Mouse (Mus musculus) layer of hippocampus, adult 11-12 months (tissue): Measurements from ENCODE around the gene Pck2.

Experiments
- DNase-seq: peaks from one replicate; pipeline ENCODE4 v3.0.0; 2022; ENCODE audit warnings: low spot score

The Pck2 gene

DNA sequence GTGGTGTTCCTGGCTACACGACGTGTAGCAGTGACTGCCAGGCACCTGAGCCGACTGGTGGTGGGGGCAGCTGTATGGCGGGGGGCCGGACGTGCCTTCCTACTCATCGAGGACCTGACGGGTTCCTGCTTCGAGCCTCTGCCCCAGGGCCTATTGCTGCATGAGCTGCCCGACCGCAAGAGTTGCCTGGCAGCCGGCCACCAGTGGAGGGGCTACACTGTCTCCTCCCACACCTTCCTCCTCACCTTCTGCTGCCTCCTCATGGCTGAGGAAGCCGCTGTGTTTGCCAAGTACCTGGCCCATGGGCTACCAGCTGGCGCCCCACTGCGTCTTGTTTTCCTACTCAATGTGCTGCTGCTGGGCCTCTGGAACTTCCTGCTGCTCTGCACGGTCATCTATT is 36.3 kb downstream of the Pck2 start:
- peak; percentile 55 for DNase-seq

DNA sequence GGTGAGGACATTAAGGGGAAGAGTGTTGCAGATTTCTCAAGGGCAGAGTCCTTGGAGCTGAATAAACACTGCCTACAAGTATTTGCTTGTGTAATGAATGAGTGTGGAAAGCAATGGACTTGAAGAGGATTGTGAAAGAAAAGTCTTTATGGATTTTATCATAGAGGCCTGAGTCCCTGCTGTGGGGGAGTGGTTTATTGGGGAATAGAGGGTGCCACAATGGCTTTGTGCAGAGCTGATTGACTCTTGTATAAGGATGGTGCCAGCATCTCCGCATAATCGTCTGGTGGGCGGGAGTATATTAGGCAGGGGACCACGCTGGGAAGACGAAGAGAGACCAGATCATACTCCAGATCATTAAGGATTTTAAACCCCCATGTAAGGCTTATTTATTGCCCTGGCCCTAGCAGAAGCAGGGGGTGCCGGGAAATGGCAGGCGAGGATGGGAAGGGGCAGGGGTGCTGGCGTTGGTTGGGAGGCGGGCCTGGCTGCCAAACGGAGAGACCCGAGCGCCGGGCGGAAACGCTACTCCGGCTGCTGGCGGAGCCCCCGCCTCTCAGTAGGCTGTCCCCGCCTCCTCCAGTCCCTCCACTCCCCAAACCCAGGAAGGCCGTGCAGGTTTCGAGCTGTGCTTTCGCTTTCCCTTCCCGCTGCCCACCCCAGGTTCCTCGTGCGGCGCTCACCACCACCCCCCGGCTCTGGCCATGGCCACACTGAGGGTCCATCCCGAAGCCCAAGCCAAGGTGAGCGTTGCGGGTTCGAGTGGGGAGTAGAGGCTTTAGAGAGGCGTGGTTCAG is 38.0 kb downstream of the Pck2 start, which contains the start of gene Psme1:
Psme1 (plus strand) TSS at position 253 of the 797 bp plus-strand sequence.
- peak; percentile 69 for DNase-seq

DNA sequence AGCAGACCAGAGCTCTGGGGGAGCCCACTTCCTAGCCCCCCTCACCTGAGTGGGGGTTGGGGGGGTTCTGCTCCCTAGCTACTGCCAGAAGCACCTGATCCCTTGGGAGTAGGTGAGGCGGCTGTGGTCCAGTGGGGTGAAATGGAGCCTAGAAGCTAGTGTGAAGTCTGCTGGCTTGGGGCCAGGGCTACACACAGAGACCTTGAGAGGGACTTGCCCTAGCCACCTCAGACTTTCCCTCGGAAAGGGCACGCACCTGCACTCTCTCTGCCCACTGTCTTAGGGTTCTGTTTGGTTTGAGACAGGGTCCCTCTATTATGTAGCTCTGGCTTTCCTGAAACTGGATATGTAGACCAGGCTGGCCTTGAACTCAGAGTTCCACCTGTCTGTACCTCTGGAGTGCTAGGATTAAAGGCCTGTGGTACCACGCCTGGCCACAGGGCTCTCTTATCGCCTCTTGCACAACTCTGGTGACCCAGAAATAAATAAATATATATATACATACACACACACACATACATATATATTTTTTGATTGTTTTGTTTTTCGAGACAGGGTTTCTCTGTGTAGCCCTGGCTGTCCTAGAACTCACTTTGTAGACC is 38.7 kb downstream of the Pck2 start:
- peak; percentile 65 for DNase-seq

DNA sequence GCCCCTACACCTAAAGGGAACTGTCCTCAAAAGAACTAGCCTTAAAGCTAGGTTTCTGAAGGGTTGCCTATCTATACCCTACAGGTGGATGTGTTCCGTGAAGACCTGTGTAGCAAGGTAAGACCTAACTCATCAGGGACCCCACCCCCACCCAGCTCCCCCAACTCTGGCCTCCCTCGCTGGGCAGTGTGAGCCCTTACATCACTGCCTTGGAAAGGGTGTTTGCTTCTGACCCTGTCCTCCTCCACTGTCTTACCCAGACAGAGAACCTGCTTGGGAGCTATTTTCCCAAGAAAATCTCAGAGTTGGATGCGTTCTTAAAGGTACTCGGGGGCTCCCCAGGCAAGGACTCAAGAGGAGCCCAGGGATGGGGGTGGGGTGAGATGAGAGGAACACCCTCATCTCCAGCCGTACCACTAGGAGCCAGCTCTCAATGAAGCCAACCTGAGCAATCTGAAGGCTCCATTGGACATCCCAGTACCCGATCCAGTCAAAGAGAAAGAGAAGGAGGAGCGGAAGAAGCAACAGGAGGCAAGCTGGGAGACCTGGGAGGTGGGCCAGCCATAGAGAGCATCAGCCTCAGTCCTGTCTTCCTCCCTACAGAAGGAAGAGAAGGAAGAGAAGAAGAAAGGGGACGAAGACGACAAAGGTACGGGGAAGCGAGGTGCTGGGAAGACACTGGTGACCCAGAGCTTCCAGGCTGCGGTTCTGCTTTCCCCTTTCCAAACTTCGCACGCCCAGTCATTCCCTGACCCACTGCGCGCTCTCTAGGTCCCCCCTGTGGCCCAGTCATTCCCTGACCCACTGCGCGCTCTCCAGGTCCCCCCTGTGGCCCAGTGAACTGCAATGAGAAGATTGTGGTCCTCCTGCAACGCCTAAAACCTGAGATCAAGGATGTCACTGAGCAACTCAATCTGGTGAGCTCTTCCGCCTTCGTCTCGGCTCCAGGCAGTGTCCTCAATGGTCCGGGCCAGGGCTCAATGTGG is 39.7 kb downstream of the Pck2 start:
- no peak for DNase-seq

DNA sequence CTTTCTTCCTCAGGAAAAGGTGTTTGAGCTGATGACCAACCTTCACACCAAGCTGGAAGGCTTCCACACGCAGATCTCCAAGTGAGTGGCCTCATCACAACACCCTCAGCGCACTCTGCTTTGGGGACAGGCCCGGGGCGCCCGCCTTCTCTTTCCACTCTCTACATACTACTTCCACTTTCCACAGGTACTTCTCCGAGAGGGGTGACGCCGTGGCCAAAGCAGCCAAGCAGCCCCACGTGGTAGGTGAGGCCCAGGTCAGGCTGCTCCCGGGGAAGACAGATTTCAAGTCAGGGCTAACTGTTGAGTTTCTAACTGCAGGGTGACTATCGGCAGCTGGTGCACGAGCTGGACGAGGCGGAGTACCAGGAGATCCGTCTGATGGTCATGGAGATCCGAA is 40.7 kb downstream of the Pck2 start:
- DNase-seq = no peak

DNA sequence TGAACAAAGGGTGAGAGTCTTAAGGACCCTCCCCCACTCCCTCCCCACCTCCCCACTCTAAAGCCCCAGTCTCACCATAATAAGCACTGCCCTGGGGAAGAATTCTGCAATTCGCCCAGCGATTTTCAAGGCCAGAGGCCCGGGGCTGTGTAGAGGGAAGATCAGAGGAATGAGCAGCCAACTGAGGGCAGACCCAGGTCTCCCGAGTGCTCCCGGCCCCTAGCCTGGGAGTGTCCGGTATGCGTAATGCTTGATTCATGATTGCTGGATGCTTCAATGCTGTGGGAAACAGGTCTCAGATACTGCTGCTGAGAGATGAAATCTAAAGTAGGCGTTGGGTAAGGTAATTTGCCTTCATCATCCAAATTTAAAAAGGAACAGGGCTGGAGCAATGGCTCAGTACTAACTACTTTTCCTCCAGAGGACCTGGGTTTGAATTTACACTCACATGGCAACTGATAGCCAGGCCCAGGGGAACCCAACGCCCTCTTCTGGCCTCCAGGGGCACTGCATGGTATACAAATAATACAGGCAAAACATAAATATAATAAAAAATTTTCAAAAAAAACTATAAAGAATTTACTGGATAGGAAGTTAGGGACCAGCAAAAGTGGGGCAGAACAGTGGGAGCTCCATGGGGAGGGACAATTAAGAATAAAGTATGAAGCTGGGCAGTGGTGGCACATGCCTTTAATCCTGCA is 42.1 kb downstream of the Pck2 start:
- no peak for DNase-seq

DNA sequence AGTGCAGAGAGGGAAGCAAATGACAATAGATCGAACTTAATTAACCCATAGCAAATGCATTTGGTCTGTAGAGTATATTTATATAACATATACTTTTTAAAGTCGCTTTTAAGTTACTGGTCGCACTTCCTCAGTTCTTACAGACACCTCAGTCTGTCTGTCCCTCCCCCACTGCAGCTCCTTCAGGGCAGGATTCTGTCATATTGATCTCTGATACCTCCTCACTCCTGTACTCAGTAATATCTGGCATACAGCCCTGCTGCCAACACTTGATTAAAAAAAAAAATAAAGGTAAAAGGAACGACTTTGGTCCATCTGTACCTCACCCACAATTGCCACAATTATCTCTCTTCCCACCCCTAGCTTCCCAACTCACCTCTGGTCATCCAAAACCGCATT is 44.2 kb downstream of the Pck2 start:
- no peak for DNase-seq

DNA sequence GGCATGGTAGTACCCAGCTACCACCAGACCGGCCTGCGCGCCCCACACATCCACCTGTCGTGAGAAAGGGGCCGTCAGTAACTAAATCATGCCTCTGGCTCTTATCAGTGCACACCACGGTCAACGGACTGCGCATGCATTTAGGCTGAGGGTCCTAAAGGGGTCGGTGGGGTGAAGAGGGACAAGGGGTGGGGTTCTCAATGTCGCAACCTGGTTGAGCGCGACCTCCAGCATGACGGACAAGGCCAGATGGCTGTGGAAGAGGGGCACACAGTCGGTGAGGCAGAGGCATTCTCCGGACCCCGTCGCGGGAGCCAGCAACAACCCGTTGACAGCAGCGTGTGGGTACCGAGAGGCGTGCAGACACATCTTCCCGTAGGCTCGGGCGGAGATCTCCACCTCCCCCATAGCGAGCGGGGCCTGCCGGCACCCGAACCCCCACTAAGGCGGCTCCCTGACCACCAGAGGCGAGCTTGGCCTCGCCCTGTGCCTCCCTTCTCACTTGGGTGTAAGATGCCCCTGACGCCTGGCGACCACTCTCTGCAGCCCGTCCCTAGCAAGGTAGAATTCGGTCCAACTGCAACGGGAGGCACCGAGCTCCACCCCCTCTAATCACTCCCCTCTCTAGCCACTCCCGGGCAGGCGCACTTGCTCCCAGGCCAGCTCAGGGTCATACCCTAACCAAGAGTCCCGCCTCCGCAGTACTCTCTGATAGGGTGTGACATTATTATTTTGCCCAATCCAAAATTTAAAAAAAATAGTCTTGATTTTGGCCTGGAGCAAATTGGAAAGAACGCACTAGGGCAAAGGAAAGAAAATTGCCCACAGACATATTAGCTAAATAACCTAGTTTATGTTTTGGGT is 44.9 kb downstream of the Pck2 start, which contains the start of gene Emc9:
Emc9 (minus strand) TSS at position 601 of the 864 bp plus-strand sequence.
- peak; percentile 68 for DNase-seq

DNA sequence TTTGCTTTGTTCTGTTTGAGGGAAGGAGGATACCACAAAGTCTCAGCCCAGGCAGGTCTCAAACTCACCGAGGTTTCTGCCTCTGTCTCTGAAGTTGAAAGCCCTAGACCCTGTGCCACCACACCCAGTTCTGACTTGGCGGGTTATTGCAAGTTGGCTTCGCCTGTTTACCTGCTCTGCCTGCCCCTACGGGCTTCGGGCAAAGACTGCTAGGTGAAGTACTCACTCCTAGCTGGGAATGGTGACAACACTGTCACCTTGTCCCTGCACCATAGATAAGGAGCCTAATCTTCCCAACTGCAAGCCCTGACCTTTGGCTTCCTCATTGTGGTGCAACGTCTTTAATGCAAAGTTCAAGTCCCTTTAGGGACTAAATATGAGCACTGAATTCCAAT is 45.5 kb downstream of the Pck2 start:
- no peak for DNase-seq

DNA sequence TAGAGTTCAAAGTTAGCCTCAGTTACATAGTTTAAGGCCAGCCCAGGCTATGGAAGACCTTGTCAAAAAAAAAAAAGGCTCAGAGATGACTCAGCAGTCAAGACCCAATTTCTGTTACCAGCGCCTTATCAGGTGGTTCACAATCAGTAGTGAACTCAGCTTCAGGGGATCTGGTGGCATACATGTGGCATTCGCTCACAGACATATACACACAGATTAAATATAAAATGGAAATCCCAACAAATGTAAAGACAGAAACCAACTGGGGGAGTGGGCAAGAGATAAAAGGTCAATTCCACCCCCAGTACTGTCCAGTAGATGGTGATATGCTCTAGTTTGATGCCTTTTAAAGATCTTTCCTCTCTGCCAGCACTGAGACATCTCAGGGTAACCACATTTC is 46.1 kb downstream of the Pck2 start:
- DNase-seq = no peak

DNA sequence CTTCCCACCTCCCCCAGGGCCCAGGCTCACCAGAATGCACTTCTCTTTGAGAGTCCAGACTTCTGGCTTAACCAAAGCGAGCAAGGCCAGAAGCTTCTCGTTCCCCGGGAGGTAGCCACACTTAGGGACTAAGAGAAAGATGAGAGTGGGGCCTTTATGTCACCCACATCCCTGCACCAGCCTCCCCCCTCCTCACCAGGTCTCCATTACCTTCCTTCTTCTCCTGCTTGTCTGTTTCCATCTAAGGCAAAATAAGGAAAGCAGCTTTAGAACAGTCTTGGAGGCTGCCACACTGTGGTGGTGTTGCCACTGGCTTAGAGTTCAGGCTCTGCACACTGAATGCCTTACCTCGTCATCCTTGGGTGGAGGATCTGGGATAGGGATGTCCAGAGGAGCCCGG is 49.2 kb downstream of the Pck2 start:
- DNase-seq = no peak

DNA sequence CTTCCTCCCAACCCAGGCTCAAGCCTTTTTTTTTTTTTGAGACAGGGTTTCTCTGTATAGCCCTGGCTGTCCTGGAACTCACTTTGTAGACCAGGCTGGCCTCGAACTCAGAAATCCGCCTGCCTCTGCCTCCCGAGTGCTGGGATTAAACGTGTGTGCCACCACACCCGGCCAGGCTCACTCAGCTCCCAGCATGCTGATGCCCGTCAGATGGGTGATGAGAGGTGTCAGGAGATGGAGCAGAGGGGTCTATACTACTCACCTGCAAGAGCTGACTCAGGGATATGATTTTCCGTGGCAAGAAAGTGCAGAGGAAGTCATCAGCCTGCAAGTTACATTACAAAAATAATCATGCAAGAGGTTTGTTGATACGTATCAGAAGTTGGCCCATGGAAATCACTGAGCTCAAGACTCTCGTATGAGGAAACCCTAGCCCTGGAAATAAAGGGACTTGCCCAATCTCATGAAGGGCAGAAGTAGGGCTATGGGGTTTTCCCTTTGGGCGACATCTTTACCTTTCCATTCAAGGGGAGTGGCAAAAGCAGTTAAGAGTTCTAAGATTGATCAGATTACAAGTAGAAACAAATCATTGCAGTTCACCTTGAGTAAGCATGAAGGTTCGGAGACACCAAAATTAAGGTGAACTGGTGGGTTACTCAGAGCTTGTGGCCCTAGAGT is 49.8 kb downstream of the Pck2 start:
- DNase-seq = no peak

DNA sequence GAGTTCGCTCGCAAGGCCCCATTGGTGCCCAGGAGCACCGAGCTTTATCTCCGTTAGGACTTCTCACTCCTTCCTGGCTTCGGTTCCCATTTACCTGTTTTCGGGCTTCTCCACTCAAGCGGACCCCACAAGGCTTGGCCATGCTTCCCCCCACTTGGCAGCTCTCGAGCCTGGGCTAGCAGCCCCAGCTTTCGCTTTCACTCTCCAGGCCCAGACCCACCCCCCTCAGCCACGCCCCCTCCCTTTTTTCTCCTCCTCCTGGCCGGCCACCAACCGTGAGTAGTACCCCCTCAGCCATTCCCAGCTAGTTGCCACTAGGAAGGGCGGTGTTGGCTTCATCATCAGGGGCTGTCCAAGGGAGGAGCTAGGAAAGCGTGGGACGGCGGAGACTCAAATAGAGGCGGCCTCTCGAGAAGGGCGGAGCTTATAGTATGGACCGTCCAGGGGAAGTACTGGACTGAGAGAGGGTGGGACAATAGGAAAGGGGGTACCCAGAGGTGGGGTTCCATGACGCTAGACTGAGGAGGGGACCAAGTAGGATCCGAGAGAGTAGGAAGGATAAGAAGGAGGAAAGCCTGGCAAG is 50.8 kb downstream of the Pck2 start, which contains the start of gene Psme2:
Psme2 (minus strand) TSS at position 366 of the 583 bp plus-strand sequence.
- DNase-seq = peak; percentile 95

DNA sequence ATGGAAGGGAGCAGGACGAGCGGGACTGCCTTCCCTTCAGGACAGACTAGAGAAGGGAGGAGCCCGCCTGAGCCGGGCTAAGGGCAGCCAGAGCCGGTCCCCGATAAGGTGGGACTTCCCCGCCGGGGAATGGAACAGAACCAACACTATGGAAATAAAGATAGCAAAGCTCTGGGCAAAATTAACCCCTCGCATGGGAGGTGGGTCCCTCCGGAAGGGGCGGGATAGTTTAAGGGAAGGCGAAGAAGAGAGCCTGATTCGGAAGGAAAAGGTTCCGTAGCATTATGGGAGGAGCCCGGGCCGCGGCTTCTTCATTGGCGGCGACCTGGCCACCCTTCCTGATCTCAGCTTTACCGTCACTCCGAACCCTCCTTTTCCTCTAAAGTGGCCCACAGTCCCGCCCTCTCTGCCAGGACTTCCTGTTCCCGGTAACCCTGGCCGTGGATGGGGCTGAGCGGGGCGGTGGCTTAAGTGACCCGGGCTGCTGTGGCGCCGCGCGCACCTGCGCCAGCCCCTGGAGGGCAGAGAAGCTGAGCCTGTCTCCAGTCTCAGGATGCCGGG is 51.3 kb downstream of the Pck2 start, which contains the start of gene Rnf31:
Rnf31 (plus strand) TSS at position 378 of the 561 bp plus-strand sequence.
- peak; percentile 96 for DNase-seq

DNA sequence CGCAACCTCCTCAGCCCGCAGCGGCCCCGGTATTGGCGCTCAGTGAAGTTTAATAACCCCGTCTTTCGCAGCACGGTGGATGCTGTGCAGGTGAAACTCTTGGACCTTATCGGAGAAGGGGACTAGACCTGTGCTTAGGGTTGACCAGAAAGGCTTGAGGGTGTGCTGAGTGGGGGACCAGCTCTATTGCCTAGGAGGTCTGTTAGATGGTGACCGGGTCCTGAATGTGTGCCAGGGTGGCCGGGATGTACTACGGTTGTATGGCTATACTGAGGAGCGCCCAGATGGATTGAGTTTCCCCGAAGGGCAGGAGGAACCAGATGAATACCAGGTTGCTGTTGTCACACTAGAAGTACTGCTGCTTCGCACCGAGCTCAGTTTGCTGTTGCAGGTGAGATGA is 52.2 kb downstream of the Pck2 start:
- no peak for DNase-seq

DNA sequence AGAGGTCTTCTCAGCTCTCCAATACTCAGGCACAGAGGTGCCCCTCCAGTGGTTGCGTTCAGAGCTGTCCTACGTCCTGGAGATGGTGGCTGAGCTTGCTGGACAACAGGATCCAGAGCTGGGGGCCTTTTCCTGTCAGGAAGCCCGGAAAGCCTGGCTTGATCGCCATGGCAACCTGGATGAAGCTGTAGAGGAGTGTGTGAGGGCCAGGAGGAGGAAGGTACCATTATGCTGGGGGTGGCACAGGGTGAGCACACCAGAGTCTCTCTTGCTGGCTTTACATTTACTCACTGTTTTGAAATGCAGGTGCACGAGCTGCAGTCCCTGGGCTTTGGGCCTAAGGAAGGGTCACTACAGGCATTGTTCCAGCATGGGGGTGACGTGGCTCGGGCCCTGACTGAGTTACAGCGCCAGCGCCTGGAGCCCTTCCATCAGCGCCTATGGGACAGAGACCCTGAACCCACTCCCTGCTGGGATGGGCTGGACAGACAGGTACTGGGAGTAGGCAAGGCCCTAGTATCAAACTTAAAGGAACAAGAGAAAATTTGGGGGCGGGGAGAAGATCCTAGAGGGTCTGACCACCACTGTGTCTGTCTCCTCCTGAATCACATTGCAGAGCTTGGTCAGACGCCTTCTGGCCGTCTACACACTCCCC is 56.1 kb downstream of the Pck2 start:
- no peak for DNase-seq

DNA sequence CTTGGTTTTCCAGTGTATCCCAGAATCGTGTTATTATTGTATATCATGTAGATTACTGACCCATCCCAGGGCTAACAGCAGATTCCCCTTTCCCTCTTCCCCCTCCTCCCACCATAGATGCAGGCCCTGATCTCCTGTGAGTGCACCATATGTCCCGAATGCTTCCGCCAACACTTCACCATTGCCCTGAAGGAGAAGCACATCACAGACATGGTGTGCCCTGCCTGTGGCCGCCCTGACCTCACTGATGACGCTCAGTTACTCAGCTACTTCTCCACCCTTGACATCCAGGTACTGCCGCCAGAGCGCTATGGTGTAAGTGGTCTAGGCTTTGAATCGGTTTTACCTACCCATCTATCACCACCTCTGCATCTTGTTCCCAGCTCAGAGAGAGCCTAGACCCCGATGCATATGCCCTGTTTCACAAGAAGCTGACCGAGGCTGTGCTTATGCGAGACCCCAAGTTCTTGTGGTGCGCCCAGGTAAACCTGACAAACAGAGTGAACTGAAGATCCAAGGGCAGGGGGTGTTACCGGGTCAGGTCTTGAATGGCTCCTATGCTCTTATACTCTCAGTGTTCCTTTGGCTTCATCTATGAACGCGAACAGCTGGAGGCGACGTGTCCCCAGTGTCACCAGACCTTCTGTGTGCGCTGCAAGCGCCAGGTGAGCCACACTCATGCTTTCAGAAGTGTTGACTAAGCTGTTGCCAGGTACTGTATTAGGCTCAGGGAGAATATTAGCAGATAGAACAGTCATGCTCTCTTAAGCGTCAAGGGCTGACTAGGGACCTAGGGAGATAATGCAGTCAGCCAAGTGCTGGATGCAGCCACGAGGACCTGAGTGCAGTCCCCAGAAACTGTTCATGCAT is 58.7 kb downstream of the Pck2 start:
- DNase-seq = no peak
